Mouse (Mus musculus): ENCODE measurements around the gene Cib2. TPM values are rescaled to one million over a fixed set of nuclear protein-coding genes. Genes with fewer than 3 reads are reported as not detected.

Gene Cib2
- polyA plus RNA-seq (2015; fragmentation: Nextera tagmentation; extraction: Ambion mirVana) = 99.5 TPM in 2 replicates

GRCm38 (mm10) chr9:54559771-54560471, at the start of gene Cib2:
Gene Cib2 (minus strand): TSS chr9:54560218.

DNA sequence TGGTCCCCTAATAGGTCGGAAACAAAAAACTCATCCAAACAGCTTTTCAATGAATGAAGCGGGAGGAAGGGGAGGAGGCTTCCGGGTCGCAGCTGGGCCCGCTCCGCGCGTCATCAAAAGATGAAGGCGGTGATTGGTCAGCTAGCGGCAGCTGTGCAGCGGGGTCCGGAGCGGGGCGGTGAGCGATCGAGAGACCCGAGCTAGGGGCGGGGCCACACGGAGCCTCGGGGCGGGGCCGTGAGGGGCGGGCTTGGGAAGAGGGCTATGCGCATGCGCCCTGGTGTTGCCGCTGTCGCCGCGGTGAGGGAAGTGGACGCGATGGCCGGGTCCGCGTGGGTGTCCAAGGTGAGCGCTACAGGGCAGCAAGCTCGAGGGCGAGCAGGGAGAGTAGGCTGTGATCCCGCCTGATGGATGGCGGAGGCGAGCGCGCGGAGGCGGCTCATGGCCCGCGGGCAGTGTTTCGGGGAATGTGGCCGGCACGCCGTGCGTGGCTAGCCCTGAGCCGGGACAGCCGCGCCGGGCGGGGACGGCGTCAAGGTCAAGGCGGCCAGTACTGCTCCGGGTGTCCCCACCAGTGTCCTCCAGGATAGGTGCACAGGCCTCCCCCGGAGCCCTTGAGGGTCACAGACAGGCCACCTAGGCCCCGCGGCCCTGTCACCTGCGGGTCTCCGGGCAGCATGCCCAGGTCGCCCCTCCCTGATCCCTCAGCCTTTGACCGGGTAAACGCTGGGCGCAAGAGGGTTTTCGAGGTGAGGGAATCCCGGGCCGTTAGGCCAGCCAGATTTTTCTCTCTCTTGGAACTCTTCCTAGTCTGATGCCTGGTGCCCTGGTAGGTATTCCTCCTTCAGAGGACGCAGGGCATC, 26.4 kb upstream of the Cib2 start, which contains the start of gene Idh3a:
Gene Idh3a, plus strand, starts transcription at position 136 of the 863 bp plus-strand sequence.

DNA sequence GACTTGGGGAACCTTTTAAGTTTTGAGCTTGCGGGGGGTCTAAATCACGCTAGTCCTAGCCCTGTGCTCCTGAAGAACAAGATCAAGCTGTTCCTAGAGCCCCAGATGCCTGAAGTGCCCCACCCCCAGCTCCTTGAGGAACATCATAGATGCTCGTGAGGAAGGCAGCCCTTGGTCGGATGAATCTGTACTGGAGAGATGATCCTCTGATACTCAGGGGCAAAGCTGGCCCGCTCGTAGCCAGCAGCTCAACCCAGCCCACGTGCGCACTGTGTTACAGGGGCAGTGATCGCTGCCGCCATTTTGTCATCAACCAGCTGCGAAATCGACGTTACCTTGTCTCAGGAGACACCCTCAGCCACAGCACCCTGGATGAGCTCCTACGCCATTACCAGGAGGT, 21.3 kb downstream of the Cib2 start, which contains the start of gene Sh2d7:
Gene Sh2d7, plus strand, starts transcription at position 301 of the 400 bp plus-strand sequence.

GRCm38 (mm10) chr9:54501453-54502110, 58.4 kb downstream of the Cib2 start, which contains the start of gene Dmxl2:
Gene Dmxl2 (minus strand): TSS chr9:54501626.

Other genes starting within 250 kb of the Cib2 start
- 49.7 and 57.1 TPM in 2 replicates for gene Dmxl2, start 58.6 kb downstream of the Cib2 start, polyA plus RNA-seq (2015; fragmentation: Nextera tagmentation; extraction: Ambion mirVana)
- gene Sh2d7, start 21.2 kb downstream of the Cib2 start, polyA plus RNA-seq (2015; fragmentation: Nextera tagmentation; extraction: Ambion mirVana) = 0.17 TPM in 1 of 2 replicates, not detected in the other
- gene Idh3a, start 26.1 kb upstream of the Cib2 start, polyA plus RNA-seq (2015; fragmentation: Nextera tagmentation; extraction: Ambion mirVana) = 223 and 235 TPM in 2 replicates
- 82.2 and 94.1 TPM in 2 replicates for gene Acsbg1, start 101.7 kb upstream of the Cib2 start, polyA plus RNA-seq (2015; fragmentation: Nextera tagmentation; extraction: Ambion mirVana)
- 9.9 and 10.2 TPM in 2 replicates for gene Dnaja4, start 138.7 kb upstream of the Cib2 start, polyA plus RNA-seq (2015; fragmentation: Nextera tagmentation; extraction: Ambion mirVana)
- 74.1 and 76.4 TPM in 2 replicates for gene Wdr61, start 174.3 kb upstream of the Cib2 start, polyA plus RNA-seq (2015; fragmentation: Nextera tagmentation; extraction: Ambion mirVana)
- gene Crabp1, start 204.5 kb upstream of the Cib2 start, polyA plus RNA-seq (2015; fragmentation: Nextera tagmentation; extraction: Ambion mirVana) = 466 and 497 TPM in 2 replicates